Mouse (Mus musculus): Measurements from ENCODE around the gene Slc22a4.

DNA sequence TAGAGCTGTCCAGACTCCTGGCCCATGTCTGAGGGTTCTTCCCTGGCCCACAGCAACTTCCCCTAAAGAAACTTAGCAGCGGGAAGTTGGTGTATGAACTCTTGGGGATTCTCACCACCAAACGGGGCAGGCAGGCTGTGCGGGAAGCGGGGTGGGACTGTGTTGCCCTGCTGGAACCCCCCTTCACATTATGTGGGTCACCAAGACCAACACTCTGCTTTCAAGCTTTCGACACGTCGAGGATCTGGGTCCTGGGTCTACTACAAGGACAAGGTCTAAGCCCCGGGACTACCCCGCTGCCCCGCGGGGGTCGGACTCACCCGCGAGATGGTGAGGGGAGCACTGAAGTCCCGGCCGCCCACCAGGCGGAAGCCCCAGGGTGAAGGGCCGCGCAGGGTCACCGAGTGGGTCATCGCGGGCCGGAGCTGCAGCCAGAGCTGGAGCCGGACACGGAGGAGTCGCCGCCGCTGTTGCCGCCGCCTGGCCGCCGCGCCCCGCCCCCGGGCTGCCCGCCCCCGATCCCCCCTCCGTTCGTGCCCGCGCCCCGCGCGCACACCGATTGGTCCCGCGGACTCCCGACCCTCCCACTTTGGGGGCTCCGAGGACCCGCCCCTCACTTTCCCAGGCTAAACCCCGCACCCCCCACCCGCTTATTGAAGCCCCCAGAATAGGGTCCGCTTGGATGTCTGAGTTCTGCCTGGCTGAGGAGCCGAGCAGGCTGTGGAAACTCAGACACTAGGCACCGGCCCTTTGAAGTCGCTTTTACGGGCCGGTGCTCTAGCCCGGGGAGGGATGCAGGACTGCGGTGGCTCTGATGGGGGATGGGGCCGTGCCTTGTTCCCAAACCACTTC is 40.9 kb upstream of the Slc22a4 start, which contains the start of gene Pdlim4:
- TF ChIP-seq CTCF (IDR thresholded peaks at IDR 0.05; ENCODE audit: extremely low read depth, insufficient read length, insufficient replicate concordance, low read depth, low read length) (no peak), POLR2A (IDR thresholded peaks at IDR 0.05; ENCODE audit: low read depth, low read length) (no peak)
